Mouse (Mus musculus) liver, postnatal 0 days (tissue): ENCODE measurements around the gene Ppp4r3a. TPM values are rescaled to one million over a fixed set of nuclear protein-coding genes. Genes with fewer than 3 reads are reported as not detected.
A peak's percentile ranks its signal among the peaks of the same experiment; 100 is the strongest.
"Not testable (repeated sequence)": the region's sequence is repeated elsewhere in the genome, so short reads cannot be mapped to it uniquely, and the experiment has no call there.

Source experiments
- ATAC-seq: fragments of 200-750 bp; cut with Nextera tagmentation; 2 replicates; pipeline ENCODE4 v1.8.0; 2017; ENCODE audit warnings: mild to moderate bottlenecking, moderate library complexity
- DNase-seq: peaks from one replicate; pipeline ENCODE4 v3.0.0-alpha.2; 2016
- H3K27ac ChIP-seq: fragments of 300-500 bp; sonication (generic); 2 replicates; pipeline ENCODE4 v1.5.1; 2014; ENCODE audit warnings: antibody characterized with exemption, moderate library complexity, mild to moderate bottlenecking, low read depth
- H3K27me3 ChIP-seq: fragments of 300-500 bp; sonication (generic); 2 replicates; pipeline ENCODE4 v1.6.1; 2014; ENCODE audit warnings: low read length, control low read depth, mixed read lengths; ENCODE audit not compliant: insufficient read depth
- H3K36me3 ChIP-seq: fragments of 300-500 bp; sonication (generic); replicated peaks from 2 replicates; pipeline ENCODE4 v1.6.1; 2014; ENCODE audit warnings: mild to moderate bottlenecking, control low read depth, low read length, moderate library complexity, mixed read lengths; ENCODE audit not compliant: insufficient read depth
- H3K4me1 ChIP-seq: fragments of 300-500 bp; sonication (generic); 2 replicates; pipeline ENCODE4 v1.6.1; 2014; ENCODE audit warnings: antibody characterized with exemption, mild to moderate bottlenecking, control low read depth; ENCODE audit not compliant: insufficient read depth
- H3K4me2 ChIP-seq: fragments of 300-500 bp; sonication (generic); 2 replicates; pipeline ENCODE4 v1.6.1; 2014; ENCODE audit warnings: low read depth, mild to moderate bottlenecking, low read length, moderate library complexity, mixed read lengths
- H3K4me3 ChIP-seq: fragments of 300-500 bp; sonication (generic); 2 replicates; pipeline ENCODE4 v1.5.1; 2014; ENCODE audit warnings: low read depth, low read length
- H3K9ac ChIP-seq: fragments of 300-500 bp; sonication (generic); replicated peaks from 2 replicates; pipeline ENCODE4 v1.6.1; 2014; ENCODE audit warnings: mild to moderate bottlenecking, moderate library complexity
- H3K9me3 ChIP-seq: fragments of 300-500 bp; sonication (generic); 2 replicates; pipeline ENCODE4 v1.6.1; 2016; ENCODE audit warnings: mild to moderate bottlenecking, control low read depth, low read length, mixed read lengths
- CTCF ChIP-seq: sonication (generic); IDR thresholded peaks from 2 replicates; pipeline ENCODE4 v1.5.1; 2016; ENCODE audit warnings: antibody characterized with exemption, low read depth
- EP300 ChIP-seq: IDR thresholded peaks from 2 replicates; pipeline ENCODE4 v1.6.1; 2016; ENCODE audit warnings: antibody characterized with exemption, low read depth, mild to moderate bottlenecking
- WGBS: fragments of 180-500 bp; shearing (Covaris S2); extraction: QIAGEN DNeasy Blood & Tissue Kit; methylation state at CpG from one replicate; pipeline ENCODE4 v1.1.7; 2014; ENCODE audit not compliant: insufficient replicate concordance; 5-methylcytosine and 5-hydroxymethylcytosine counted together
- polyA plus RNA-seq: library from polyadenylated mRNA; unstranded; fragments of >200 nt; fragmentation: Nextera tagmentation; extraction: Ambion mirVana; gene quantifications from 2 replicates; pipeline ENCODE4 v1.2.1, GENCODE M21; 2015

The Ppp4r3a gene
- polyA plus RNA-seq, 1 experiment from 2014 or later, result 14.1 TPM

- DNase-seq (no peak), ATAC-seq (peak; percentile 47)
- H3K36me3 ChIP-seq, result no peaks in the 10 kb centered on the region
- no peak overlapping the region for H3K9ac ChIP-seq
- no peaks in the 10 kb centered on the region for H3K27me3 ChIP-seq
- peak overlapping the region; percentile 76 for H3K27ac ChIP-seq
- peak overlapping the region; percentile 45 for H3K4me2 ChIP-seq
- H3K4me1 ChIP-seq, result peaks cover 71% of the 10 kb centered on the region
- H3K9me3 ChIP-seq, result no peaks in the 10 kb centered on the region
- TF ChIP-seq CTCF (no peak), EP300 (no peak)
- 57% methylated on average over 11 of the region's 11 CpGs for WGBS
- 0 out of 2 replicates have a peak overlapping the region, but pooled peaks have one; percentile 10 for H3K4me3 ChIP-seq
Observed at GRCm38 (mm10) chr12:101015165-101015560, 68.3 kb downstream of the Ppp4r3a start.

- WGBS, result 50% methylated on average over 10 of the region's 10 CpGs
- TF ChIP-seq EP300 (no peak), CTCF (no peak)
- DNase-seq, result no peak
- H3K27ac ChIP-seq, result 0 out of 2 replicates have a peak overlapping the region, but pooled peaks have one; percentile 16
- no peak for ATAC-seq
- no peaks in the 10 kb centered on the region for H3K9me3 ChIP-seq
- H3K4me2 ChIP-seq, result peak overlapping the region; percentile 45
- no peak overlapping the region for H3K9ac ChIP-seq
- H3K4me3 ChIP-seq, result no peak overlapping the region
- H3K27me3 ChIP-seq, result no peaks in the 10 kb centered on the region
- H3K36me3 ChIP-seq, result no peaks in the 10 kb centered on the region
- H3K4me1 ChIP-seq, result peaks cover 75% of the 10 kb centered on the region
Observed at GRCm38 (mm10) chr12:101014549-101015164, 68.8 kb downstream of the Ppp4r3a start.

GRCm38 (mm10) chr12:101013668-101014067 lies 69.8 kb downstream of the Ppp4r3a start:
- H3K27me3 ChIP-seq, H3K4me3 ChIP-seq, H3K27ac ChIP-seq, DNase-seq, H3K9ac ChIP-seq, H3K4me2 ChIP-seq, H3K36me3 ChIP-seq, H3K9me3 ChIP-seq, ATAC-seq: not testable (repeated sequence)
- WGBS, result 86% methylated on average over 9 of the region's 9 CpGs
- H3K4me1 ChIP-seq, result peaks cover 76% of the 10 kb centered on the region

- TF ChIP-seq EP300, result no peak
- no peak for TF ChIP-seq CTCF
- WGBS, result 68% methylated on average over 8 of the region's 8 CpGs
- no peak overlapping the region for H3K4me2 ChIP-seq
Observed at GRCm38 (mm10) chr12:101013078-101013665, 70.3 kb downstream of the Ppp4r3a start.

GRCm38 (mm10) chr12:101012197-101013077 lies 71.1 kb downstream of the Ppp4r3a start:
- 0 out of 2 replicates have a peak overlapping the region, but pooled peaks have one; percentile 18 for H3K4me2 ChIP-seq
- no peaks in the 10 kb centered on the region for H3K27me3 ChIP-seq
- H3K27ac ChIP-seq, result no peak overlapping the region
- peaks cover 76% of the 10 kb centered on the region for H3K4me1 ChIP-seq
- no peak overlapping the region for H3K4me3 ChIP-seq
- no peak overlapping the region for H3K9ac ChIP-seq
- 60% methylated on average over 17 of the region's 17 CpGs for WGBS
- no peaks in the 10 kb centered on the region for H3K36me3 ChIP-seq
- no peak for ATAC-seq
- no peak for DNase-seq
- no peak for TF ChIP-seq EP300
- TF ChIP-seq CTCF, result no peak
- no peaks in the 10 kb centered on the region for H3K9me3 ChIP-seq

More at GRCm38 (mm10) chr12:101013078-101013665, 70.3 kb downstream of the Ppp4r3a start:
- Histone ChIP-seq H3K27me3 (no peaks in the 10 kb centered on the region), H3K4me3 (no peak overlapping the region), H3K27ac (no peak overlapping the region), H3K4me1 (peaks cover 76% of the 10 kb centered on the region), H3K9ac (no peak overlapping the region), H3K9me3 (no peaks in the 10 kb centered on the region), H3K36me3 (no peaks in the 10 kb centered on the region)
- DNase-seq, result no peak
- ATAC-seq, result no peak

GRCm38 (mm10) chr12:101011017-101011416 lies 72.5 kb downstream of the Ppp4r3a start:
- Histone ChIP-seq H3K4me3 (no peak overlapping the region), H3K27me3 (no peaks in the 10 kb centered on the region), H3K4me1 (peaks cover 65% of the 10 kb centered on the region), H3K9me3 (no peaks in the 10 kb centered on the region), H3K4me2 (no peak overlapping the region), H3K27ac (no peak overlapping the region), H3K9ac (no peak overlapping the region), H3K36me3 (no peaks in the 10 kb centered on the region)
- ATAC-seq (no peak), DNase-seq (no peak)
- 85% methylated on average over 7 of the region's 7 CpGs for WGBS
- TF ChIP-seq EP300, result no peak
- TF ChIP-seq CTCF, result no peak
